Mouse (Mus musculus) heart, postnatal 0 days (tissue): Measurements from ENCODE around the gene Tuba8.

Experiments used
- CTCF ChIP-seq: IDR thresholded peaks from 2 replicates; pipeline ENCODE4 v1.5.1; 2016; ENCODE audit warnings: antibody characterized with exemption, control low read depth, low read depth
- EP300 ChIP-seq: IDR thresholded peaks from 2 replicates; pipeline ENCODE4 v1.6.1; 2016; ENCODE audit warnings: antibody characterized with exemption, low read depth

DNA sequence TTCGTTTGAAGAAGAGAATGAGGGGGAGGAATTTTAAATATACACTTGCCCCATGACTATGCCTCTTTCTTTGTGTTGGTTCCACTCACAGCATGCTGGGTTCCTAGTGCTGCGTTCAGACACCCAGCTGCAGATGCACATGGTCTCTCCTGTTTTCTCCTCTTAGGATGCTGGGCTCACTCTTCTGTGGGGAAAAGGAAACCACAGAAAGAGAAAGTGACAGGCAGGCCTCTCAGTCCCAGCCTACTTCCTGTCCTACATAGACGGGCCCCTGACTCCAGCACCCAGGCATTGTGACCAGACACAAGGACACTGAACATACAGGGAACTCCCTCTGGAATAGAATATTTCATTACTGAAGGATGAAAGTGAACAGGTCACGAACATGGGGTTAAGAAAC is 15.5 kb downstream of the Tuba8 start:
- TF ChIP-seq CTCF (no peak), EP300 (no peak)
